Mouse (Mus musculus) hematopoietic stem cell, adult 5-6 weeks (primary cell): ENCODE measurements around the gene Vrk1. TPM values are rescaled to one million over a fixed set of nuclear protein-coding genes. Genes with fewer than 3 reads are reported as not detected.

Experiments
- ATAC-seq, 2 experiments: fragments of 125-278 bp in 1 of 2; replicated peaks in 1 of 2; 2 replicates each; pipeline ENCODE4 v1.8.0; 2016 to 2017; ENCODE audit warnings: inconsistent platforms in 2 of 2, mild to moderate bottlenecking in 2 of 2, moderate number of reproducible peaks in 2 of 2, low read depth in 1 of 2, moderate TSS enrichment in 1 of 2; ENCODE audit not compliant: low FRiP score in 2 of 2, poor library complexity in 2 of 2, severe bottlenecking in 2 of 2, insufficient read depth in 1 of 2, low TSS enrichment in 1 of 2
- total RNA-seq: library from RNA; stranded (forward); fragments of 172-1452, 232-1000 nt; gene quantifications from 2 replicates; pipeline ENCODE4 v1.2.3, GENCODE M21; 2017

Vrk1 gene
- total RNA-seq, 1 experiment from 2014 or later, result 151 TPM

GRCm38 (mm10) chr12:106030146-106030745 is 20.2 kb downstream of the Vrk1 start:
- peak; percentile 54 to 57 for ATAC-seq

- ATAC-seq, result no peak
Measured at GRCm38 (mm10) chr12:106030796-106031195, 20.8 kb downstream of the Vrk1 start.

GRCm38 (mm10) chr12:106031916-106032315 is 21.9 kb downstream of the Vrk1 start:
- ATAC-seq, result no peak

- ATAC-seq, result no peak
Measured at GRCm38 (mm10) chr12:106032361-106032760, 22.3 kb downstream of the Vrk1 start.

GRCm38 (mm10) chr12:106034267-106034666 is 24.2 kb downstream of the Vrk1 start:
- ATAC-seq, result peak; percentile 75 to 81

GRCm38 (mm10) chr12:106034761-106035160 is 24.7 kb downstream of the Vrk1 start:
- ATAC-seq, result no peak

GRCm38 (mm10) chr12:106040259-106040658 is 30.2 kb downstream of the Vrk1 start:
- ATAC-seq, result peak in 1 of 2 experiments; percentile 21; a peak in 1 of 4 replicates

- ATAC-seq, result peak in 1 of 2 experiments; percentile 53; a peak in 2 of 4 replicates
Measured at GRCm38 (mm10) chr12:106046143-106046795, 36.2 kb downstream of the Vrk1 start.

GRCm38 (mm10) chr12:106052271-106052670 is 42.2 kb downstream of the Vrk1 start:
- no peak for ATAC-seq

- ATAC-seq, result peak; percentile 82 to 84
Measured at GRCm38 (mm10) chr12:106055799-106056198, 45.8 kb downstream of the Vrk1 start.

GRCm38 (mm10) chr12:106059873-106060573 is 50.0 kb downstream of the Vrk1 start:
- no peak for ATAC-seq

GRCm38 (mm10) chr12:106070434-106071155 is 60.6 kb downstream of the Vrk1 start:
- ATAC-seq, result no peak

- ATAC-seq, result no peak
Measured at GRCm38 (mm10) chr12:106071575-106072166, 61.6 kb downstream of the Vrk1 start.

GRCm38 (mm10) chr12:106074371-106075155 is 64.5 kb downstream of the Vrk1 start:
- no peak for ATAC-seq

- ATAC-seq, result no peak
Measured at GRCm38 (mm10) chr12:106076131-106076530, 66.1 kb downstream of the Vrk1 start.

GRCm38 (mm10) chr12:106080511-106080910 is 70.5 kb downstream of the Vrk1 start:
- no peak for ATAC-seq
